Mouse (Mus musculus) liver, postnatal 0 days (tissue): Measurements from ENCODE around the gene Htr6.

ENCODE experiments used
- CTCF ChIP-seq: sonication (generic); IDR thresholded peaks from 2 replicates; pipeline ENCODE4 v1.5.1; 2016; ENCODE audit warnings: antibody characterized with exemption, low read depth
- EP300 ChIP-seq: IDR thresholded peaks from 2 replicates; pipeline ENCODE4 v1.6.1; 2016; ENCODE audit warnings: antibody characterized with exemption, low read depth, mild to moderate bottlenecking

DNA sequence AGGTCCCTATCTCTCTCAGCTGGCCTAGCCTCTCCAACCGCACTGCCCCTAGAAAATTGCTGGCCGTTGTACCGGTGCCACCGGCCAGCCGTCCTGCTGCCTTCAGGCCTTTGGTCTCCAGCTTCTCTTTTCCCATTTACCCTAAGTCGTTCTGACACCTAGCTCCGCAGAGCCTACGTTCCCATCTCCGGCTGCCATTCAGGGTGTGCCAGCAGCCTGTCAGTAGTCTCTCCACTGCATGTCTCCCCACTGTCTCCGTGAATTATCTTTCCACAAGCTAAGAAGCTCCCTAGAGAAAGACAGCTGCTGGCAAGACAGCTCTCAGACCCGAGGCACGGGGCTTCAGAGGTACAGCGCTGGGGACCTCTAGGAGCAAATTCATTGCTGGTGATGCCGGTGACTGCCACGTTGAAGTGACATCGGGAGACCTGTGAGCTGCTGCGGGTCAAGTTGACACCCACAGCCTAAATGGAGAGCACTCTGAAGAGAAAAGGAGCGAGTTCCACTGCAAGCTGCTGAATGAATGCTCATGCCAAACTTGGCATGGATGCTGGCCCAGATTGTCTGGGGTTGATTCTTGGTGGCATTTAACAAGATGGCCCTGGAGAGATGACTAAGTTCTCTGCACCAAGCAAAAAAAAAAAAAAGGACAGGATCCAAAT lies 6.0 kb upstream of the Htr6 start:
- TF ChIP-seq CTCF (no peak), EP300 (no peak)
